Mouse (Mus musculus) testis, adult 10 weeks (tissue): ENCODE results near the gene Zfp759. TPM values are rescaled to one million over a fixed set of nuclear protein-coding genes. Genes with fewer than 3 reads are reported as not detected.

Experiments
- polyA plus RNA-seq: library from polyadenylated mRNA; stranded (reverse); fragments of 350-450 nt; fragmentation: Illumina TruSeq; extraction: RNeasy Lipid Tissue Mini Kit (QIAGEN cat#74804); gene quantifications from one replicate; pipeline ENCODE4 v1.2.3, GENCODE M21; 2014; ENCODE audit warnings: low read depth, low replicate concordance

Zfp759 gene
- polyA plus RNA-seq, result 91.1 TPM

DNA sequence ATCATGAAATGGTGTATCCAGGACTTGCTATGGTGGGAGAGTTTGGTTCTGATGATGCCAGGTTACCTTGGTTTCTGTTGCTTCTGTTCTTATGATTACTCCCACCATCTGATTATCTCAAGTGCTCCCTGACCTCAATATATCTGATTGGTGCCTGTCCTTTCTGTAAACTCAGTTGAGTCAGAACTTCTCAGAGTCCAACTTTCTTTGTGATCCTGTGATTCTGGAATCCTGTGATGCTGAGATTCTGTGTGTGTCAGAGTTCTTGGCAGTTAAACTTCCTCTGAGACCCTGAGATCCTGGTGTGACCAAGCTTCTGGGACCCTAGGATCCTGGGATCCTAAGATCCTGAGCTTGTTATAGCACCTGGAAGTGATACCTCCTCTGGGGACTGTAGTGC lies at the start of gene Zfp759:
Gene Zfp759 (plus strand): TSS at position 301 of the 400 bp plus-strand sequence.

GRCm38 (mm10) chr13:67097876-67098275 lies 23.6 kb upstream of the Zfp759 start, which contains the start of gene Zfp708:
Gene Zfp708, minus strand, starts transcription at chr13:67097976.

GRCm38 (mm10) chr13:67108194-67108820 lies 13.2 kb upstream of the Zfp759 start, which contains the start of gene Gm28557:
Gene Gm28557, minus strand, starts transcription at chr13:67108604.

DNA sequence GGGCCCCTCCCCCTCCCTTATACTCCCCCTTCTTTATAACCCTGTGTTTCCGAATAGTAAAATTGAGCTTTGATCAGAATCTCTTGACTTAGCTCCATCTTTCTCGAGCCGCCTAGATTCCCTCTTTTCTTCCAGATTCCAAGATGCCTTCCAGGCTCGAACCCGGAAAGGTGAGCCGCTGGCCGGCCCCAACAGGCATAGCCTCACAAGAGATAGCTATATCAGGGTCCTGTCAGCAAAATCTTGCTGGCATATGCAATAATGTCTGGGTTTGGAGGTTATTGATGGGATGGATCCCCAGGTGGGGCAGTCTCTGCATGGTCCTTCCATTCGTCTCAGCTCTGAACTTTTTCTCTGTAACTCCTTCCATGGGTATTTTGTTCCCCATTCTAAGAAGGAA lies 5.3 kb upstream of the Zfp759 start, which contains the start of gene Rslcan18:
Gene Rslcan18 (minus strand): TSS at position 101 of the 400 bp plus-strand sequence.

DNA sequence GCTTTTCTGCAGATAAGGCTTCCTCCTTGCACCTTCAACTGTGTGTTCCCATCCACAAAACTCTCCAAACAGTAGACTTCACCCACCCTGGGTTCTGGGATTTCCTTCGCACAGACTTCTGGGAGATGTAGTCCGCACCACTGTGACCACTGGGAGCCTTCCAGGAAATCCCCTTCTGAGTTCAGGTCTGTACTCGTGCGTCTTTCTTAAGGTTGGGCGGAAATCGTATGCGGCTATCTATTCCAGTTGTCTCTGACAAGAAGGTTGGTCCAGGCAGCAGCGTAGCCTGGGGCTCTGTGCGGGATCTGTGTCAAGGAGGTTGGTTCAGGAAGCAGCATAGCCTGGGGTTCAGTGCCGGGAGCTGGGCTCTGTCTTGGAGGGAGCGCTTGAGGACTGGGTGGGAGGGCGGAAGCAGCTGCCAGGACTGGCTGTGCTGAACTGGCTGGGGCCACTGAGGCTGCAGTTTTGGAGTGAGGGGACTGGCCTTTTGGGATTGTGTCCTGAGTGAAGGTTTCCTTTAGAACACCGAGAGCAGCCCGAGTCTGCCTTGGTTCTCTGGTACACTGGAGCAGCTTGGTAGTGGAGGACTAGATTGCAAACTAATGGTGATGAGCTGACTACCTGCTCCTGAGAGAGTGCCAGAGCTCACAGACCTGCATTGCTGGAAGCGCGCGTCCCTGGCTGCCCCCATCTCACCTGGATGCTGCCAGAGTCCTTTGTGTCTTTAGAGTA lies 51.7 kb downstream of the Zfp759 start, which contains the start of gene Rsl1:
Gene Rsl1 (plus strand): TSS at position 192 of the 732 bp plus-strand sequence.

Other genes with a start within 250 kb of the Zfp759 start
- gene Gm10767, start 216.7 kb upstream of the Zfp759 start, polyA plus RNA-seq, result 1.3 TPM
- gene Zfp712, start 60.5 kb upstream of the Zfp759 start, polyA plus RNA-seq, result 13.8 TPM
- 8.8 TPM for gene Zfp708, start 23.7 kb upstream of the Zfp759 start, polyA plus RNA-seq
- 8.0 TPM for gene Gm28557, start 13.1 kb upstream of the Zfp759 start, polyA plus RNA-seq
- gene Rslcan18, start 5.4 kb upstream of the Zfp759 start, polyA plus RNA-seq, result 0.22 TPM
- 7.8 TPM for gene Rsl1, start 51.5 kb downstream of the Zfp759 start, polyA plus RNA-seq
- 3.3 TPM for gene Zfp455, start 72.8 kb downstream of the Zfp759 start, polyA plus RNA-seq
- 35.9 TPM for gene Zfp458, start 156.8 kb downstream of the Zfp759 start, polyA plus RNA-seq
- 1.3 TPM for gene Zfp457, start 184.8 kb downstream of the Zfp759 start, polyA plus RNA-seq
- gene Zfp595, start 210.9 kb downstream of the Zfp759 start, polyA plus RNA-seq, result 10.1 TPM
- 2.2 TPM for gene Gm28044, start 238.9 kb downstream of the Zfp759 start, polyA plus RNA-seq
- 5.3 TPM for gene Zfp953, start 238.9 kb downstream of the Zfp759 start, polyA plus RNA-seq